15 mouse cellular contexts compared by ENCODE assay signal in genomic region chrX:61117368-61117767, GRCm38 (mm10).
DNase-seq lines count a peak whose midpoint lies in the region; ATAC-seq lines count a peak whose summit lies in the region.
"Had no signal": no experiment of that assay in that cellular context is flagged by ENCODE, and none has a peak within 500 bp of the region (broad histone marks: within the 10 kb centered on the region; RNA-seq: fewer than 3 reads in every experiment).

No protein-coding gene starts in this region.

- H3K27ac ChIP-seq in forebrain, embryonic 15.5 days (replicated peaks) = peak overlapping the region; percentile 19; the same call in 1 of the 2 replicates
- H3K27ac ChIP-seq in midbrain, embryonic 16.5 days (ENCODE audit: low read length) = peak overlapping the region; percentile 58; the same call in 1 of the 2 replicates
- H3K27ac ChIP-seq: embryonic facial prominence, embryonic 15.5 days; liver, embryonic 13.5 days had no signal

- intact Hi-C loops in left cerebral cortex, postnatal 4 days (cut with DNase I) = no loop called here

- H3K27me3 ChIP-seq in forebrain, embryonic 15.5 days = no peaks in the 10 kb centered on the region
- H3K27me3 ChIP-seq in midbrain, embryonic 16.5 days (ENCODE audit: control insufficient read depth, insufficient read depth, low read depth, low read length) = no peaks in the 10 kb centered on the region
- H3K27me3 ChIP-seq: embryonic facial prominence, embryonic 15.5 days; liver, embryonic 13.5 days had no signal

- H3K4me3 ChIP-seq in forebrain, embryonic 15.5 days = peak overlapping the region; percentile 43
- H3K4me3 ChIP-seq in midbrain, embryonic 16.5 days (ENCODE audit: low read depth, low read length) = peak overlapping the region; percentile 39
- H3K4me3 ChIP-seq: embryonic facial prominence, embryonic 15.5 days; liver, embryonic 13.5 days had no signal

- no peaks in the 10 kb centered on the region for H3K9me3 ChIP-seq in forebrain, embryonic 15.5 days
- no peaks in the 10 kb centered on the region for H3K9me3 ChIP-seq in midbrain, embryonic 16.5 days (replicated peaks; ENCODE audit: control insufficient read depth, low read length, poor library complexity, severe bottlenecking)
- H3K9me3 ChIP-seq: embryonic facial prominence, embryonic 15.5 days; liver, embryonic 13.5 days had no signal

- peak; percentile 3 to 33 for DNase-seq in cerebellum, postnatal 10 days
- DNase-seq in cerebellum, postnatal 4 days (ENCODE audit: low spot score in 2 of 2) = no peak
- DNase-seq in left cerebral cortex, postnatal 4 days = peak; percentile 3
- DNase-seq in left cerebral cortex, adult 9 months (ENCODE audit: low spot score in 2 of 2) = no peak
- DNase-seq in ovary, postnatal 10 days (ENCODE audit: low spot score) = no peak
- no peak for DNase-seq in kidney, postnatal 4 days
- DNase-seq: adrenal gland, postnatal 25 days; heart, adult 18-20 months; liver, embryonic 13.5 days; lung, postnatal 4 days; thymus, postnatal 14 days had no signal

- WGBS in forebrain, embryonic 15.5 days = 57% methylated on average over 4 of the region's 4 CpGs
- 34% methylated on average over 4 of the region's 4 CpGs for WGBS in midbrain, embryonic 16.5 days

- ATAC-seq in forebrain, embryonic 15.5 days (replicated peaks) = 0 out of 2 replicates have a peak, but pooled peaks have one; percentile 42
- ATAC-seq in midbrain, embryonic 16.5 days = peak; percentile 50; the same call in 1 of the 2 replicates
- ATAC-seq: intestine, embryonic 16.5 days had no signal

- no peaks in the 10 kb centered on the region for H3K36me3 ChIP-seq in forebrain, embryonic 15.5 days
- H3K36me3 ChIP-seq in midbrain, embryonic 16.5 days (ENCODE audit: control insufficient read depth, insufficient read depth, low read length) = peaks cover 3% of the 10 kb centered on the region; the same call in 1 of the 2 replicates
- H3K36me3 ChIP-seq: embryonic facial prominence, embryonic 15.5 days; liver, embryonic 13.5 days had no signal

- H3K9ac ChIP-seq in forebrain, embryonic 15.5 days (replicated peaks) = no peak overlapping the region
- no peak overlapping the region for H3K9ac ChIP-seq in midbrain, embryonic 16.5 days (ENCODE audit: low read depth, low read length)
- H3K9ac ChIP-seq: embryonic facial prominence, embryonic 15.5 days; liver, embryonic 13.5 days had no signal

- H3K4me1 ChIP-seq in forebrain, embryonic 15.5 days = no peaks in the 10 kb centered on the region
- 0 out of 2 replicates have a peak, but pooled peaks cover 3% of the 10 kb centered on the region for H3K4me1 ChIP-seq in midbrain, embryonic 16.5 days (ENCODE audit: control insufficient read depth, insufficient read depth, low read length)
- H3K4me1 ChIP-seq: embryonic facial prominence, embryonic 15.5 days; liver, embryonic 13.5 days had no signal

- H3K4me2 ChIP-seq in forebrain, embryonic 15.5 days (replicated peaks) = peak overlapping the region; percentile 39
- peak overlapping the region; percentile 29 for H3K4me2 ChIP-seq in midbrain, embryonic 16.5 days (ENCODE audit: low read length)
- H3K4me2 ChIP-seq: liver, embryonic 13.5 days had no signal

Comparison
In these comparisons a context has a peak if more than half of its experiments do, and no peak if none do; other contexts are left out.
1. DNase-seq: peak in cerebellum, postnatal 10 days (2 of 2) and left cerebral cortex, postnatal 4 days (single experiment); none in cerebellum, postnatal 4 days (0 of 2), left cerebral cortex, adult 9 months (0 of 2), ovary, postnatal 10 days (single experiment) and kidney, postnatal 4 days (0 of 2).